Mouse (Mus musculus) right cerebral cortex, postnatal 25 days (tissue): ENCODE measurements around the gene Olig2.

Experiments used
- DNase-seq: peaks from one replicate; pipeline ENCODE4 v3.0.0; 2022

Gene Olig2

DNA sequence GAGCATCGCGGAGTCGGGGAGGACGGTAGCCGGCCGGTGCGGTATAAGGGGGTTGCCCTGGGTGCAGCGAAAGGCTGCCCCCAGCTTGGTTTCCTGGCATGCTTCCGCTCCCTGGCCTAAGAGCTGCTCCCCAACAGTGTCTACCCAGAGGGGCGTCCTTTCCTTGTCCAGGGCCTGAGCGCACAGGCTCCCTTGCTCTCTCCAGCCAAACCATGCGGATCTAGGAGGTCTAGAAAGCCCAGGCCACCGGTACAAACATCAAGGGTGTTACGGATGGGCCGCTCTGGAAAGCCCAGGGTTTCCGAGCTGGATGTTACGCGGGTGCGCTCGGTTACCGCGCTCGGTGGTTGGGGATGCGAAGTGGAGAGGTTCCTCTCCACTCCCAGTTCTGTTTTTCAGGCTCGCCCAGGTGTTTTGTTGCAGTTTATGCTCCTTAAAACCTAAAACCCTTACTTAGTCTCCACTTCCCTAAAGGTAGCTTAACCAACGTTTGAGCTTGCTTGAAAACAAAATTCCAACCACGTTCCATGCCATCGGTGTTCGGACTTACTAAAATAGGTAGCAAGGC lies 45.8 kb downstream of the Olig2 start:
- peak; percentile 10 for DNase-seq

DNA sequence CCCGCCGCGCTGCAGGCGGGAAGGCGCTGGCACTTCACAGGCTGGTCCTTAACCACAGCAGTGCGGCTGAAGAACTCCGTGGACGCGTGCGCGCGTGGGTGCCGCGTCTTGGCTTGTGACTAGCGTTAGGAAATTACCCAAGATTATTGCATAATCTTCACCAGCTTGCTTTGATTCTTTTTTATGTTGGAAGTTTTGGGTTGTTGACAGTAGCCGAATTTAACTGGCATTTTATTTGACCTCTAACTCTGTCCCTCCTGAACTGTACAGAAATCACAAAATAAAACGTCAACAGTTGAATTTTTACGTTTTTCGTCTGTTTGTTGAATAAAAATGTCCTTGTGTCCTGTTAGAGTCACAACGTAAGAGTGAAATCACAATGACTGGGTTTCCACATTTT lies 46.4 kb downstream of the Olig2 start:
- no peak for DNase-seq
